Mouse (Mus musculus) heart, embryonic 10.5 days (tissue): Measurements from ENCODE around the gene Nav2. TPM values are rescaled to one million over a fixed set of nuclear protein-coding genes. Genes with fewer than 3 reads are reported as not detected.

ENCODE experiments used
- DNase-seq: peaks from one replicate; pipeline ENCODE4 v3.0.0-alpha.2; 2017; ENCODE audit warnings: low spot score
- H3K27ac ChIP-seq: fragments of 300-500 bp; sonication (generic); 2 replicates; pipeline ENCODE4 v1.5.1; 2016; ENCODE audit warnings: mild to moderate bottlenecking
- H3K27me3 ChIP-seq: fragments of 300-500 bp; sonication (generic); 2 replicates; pipeline ENCODE4 v1.6.1; 2016; ENCODE audit warnings: mild to moderate bottlenecking; ENCODE audit not compliant: poor library complexity, insufficient read depth, severe bottlenecking
- H3K36me3 ChIP-seq: fragments of 300-500 bp; sonication (generic); 2 replicates; pipeline ENCODE4 v1.6.1; 2016; ENCODE audit warnings: mild to moderate bottlenecking, moderate library complexity
- H3K4me1 ChIP-seq: fragments of 300-500 bp; sonication (generic); 2 replicates; pipeline ENCODE4 v1.6.1; 2016; ENCODE audit warnings: mild to moderate bottlenecking
- H3K4me3 ChIP-seq: fragments of 300-500 bp; sonication (generic); 2 replicates; pipeline ENCODE4 v1.5.1; 2016; ENCODE audit warnings: mild to moderate bottlenecking, moderate library complexity
- H3K9me3 ChIP-seq: fragments of 300-500 bp; sonication (generic); 2 replicates; pipeline ENCODE4 v1.6.1; 2016; ENCODE audit warnings: mild to moderate bottlenecking, moderate library complexity
- WGBS: fragments of 180-500 bp; shearing (Covaris S2); methylation state at CpG from one replicate; pipeline ENCODE4 v1.1.7; 2016; 5-methylcytosine and 5-hydroxymethylcytosine counted together
- polyA plus RNA-seq: library from polyadenylated mRNA; unstranded; fragments of >200 nt; fragmentation: Nextera tagmentation; extraction: Ambion mirVana; gene quantifications from 2 replicates; pipeline ENCODE4 v1.2.1, GENCODE M21; 2016

The Nav2 gene
- polyA plus RNA-seq, 1 experiment from 2014 or later, result 23.3 TPM

DNA sequence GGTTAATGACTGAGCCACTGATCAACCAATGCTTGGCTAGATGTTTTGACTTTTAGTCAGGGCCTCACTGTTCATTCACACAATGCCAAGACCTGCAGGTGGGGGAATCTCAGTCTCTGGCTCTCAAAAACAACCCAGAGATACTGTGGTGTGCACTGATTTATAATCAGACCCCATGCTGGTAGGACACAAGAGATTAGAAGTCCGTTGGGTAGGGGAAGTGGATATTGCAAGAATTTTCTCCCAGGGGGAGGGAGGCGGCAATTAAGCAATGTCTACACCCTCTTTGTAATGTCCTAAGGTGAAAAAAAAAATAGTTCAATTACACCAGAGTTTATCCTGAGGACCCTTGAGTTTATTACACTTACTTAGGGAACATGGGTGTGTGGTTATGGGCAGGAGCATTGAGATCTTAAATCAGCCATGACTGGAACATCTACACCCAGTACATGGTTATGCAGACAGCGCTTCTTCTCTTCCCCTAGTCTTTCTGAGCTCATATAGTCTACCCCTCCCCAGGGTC, 332.8 kb downstream of the Nav2 start:
- WGBS, result 65% methylated on average over 3 of the region's 3 CpGs
- H3K27me3 ChIP-seq, result no peaks in the 10 kb centered on the region
- no peak for DNase-seq
- H3K36me3 ChIP-seq, result no peaks in the 10 kb centered on the region
- H3K27ac ChIP-seq, result no peak overlapping the region
- H3K4me3 ChIP-seq, result no peak overlapping the region
- peaks cover 12% of the 10 kb centered on the region; the same call in 1 of the 2 replicates for H3K4me1 ChIP-seq
- H3K9me3 ChIP-seq, result no peaks in the 10 kb centered on the region

GRCm38 (mm10) chr7:49242261-49242660, 333.7 kb downstream of the Nav2 start:
- Histone ChIP-seq H3K27me3 (peaks cover 10% of the 10 kb centered on the region), H3K36me3 (no peaks in the 10 kb centered on the region), H3K27ac (no peak overlapping the region), H3K4me1 (peaks cover 14% of the 10 kb centered on the region; the same call in 1 of the 2 replicates), H3K4me3 (no peak overlapping the region), H3K9me3 (no peaks in the 10 kb centered on the region)
- 60% methylated on average over 5 of the region's 5 CpGs for WGBS
- no peak for DNase-seq

GRCm38 (mm10) chr7:49243079-49243478, 334.6 kb downstream of the Nav2 start:
- DNase-seq, result no peak
- Histone ChIP-seq H3K36me3 (no peaks in the 10 kb centered on the region), H3K27ac (no peak overlapping the region), H3K27me3 (peaks cover 18% of the 10 kb centered on the region), H3K4me3 (no peak overlapping the region), H3K9me3 (no peaks in the 10 kb centered on the region), H3K4me1 (peaks cover 21% of the 10 kb centered on the region; the same call in 1 of the 2 replicates)
- 83% methylated on average over 4 of the region's 4 CpGs for WGBS

GRCm38 (mm10) chr7:49245537-49246239, 337.2 kb downstream of the Nav2 start:
- Histone ChIP-seq H3K4me3 (peak overlapping the region; percentile 70), H3K36me3 (no peaks in the 10 kb centered on the region), H3K27me3 (peaks cover 43% of the 10 kb centered on the region), H3K4me1 (peaks cover 42% of the 10 kb centered on the region), H3K9me3 (no peaks in the 10 kb centered on the region), H3K27ac (peak overlapping the region; percentile 94)
- under 1% methylated on average over 68 of the region's 68 CpGs for WGBS
- DNase-seq, result peak; percentile 93

- DNase-seq, result peak; percentile 84
- Histone ChIP-seq H3K9me3 (no peaks in the 10 kb centered on the region), H3K27me3 (peaks cover 44% of the 10 kb centered on the region), H3K4me3 (peak overlapping the region; percentile 70), H3K36me3 (no peaks in the 10 kb centered on the region), H3K4me1 (peaks cover 42% of the 10 kb centered on the region), H3K27ac (peak overlapping the region; percentile 94)
- under 1% methylated on average over 31 of the region's 31 CpGs for WGBS
Measured at GRCm38 (mm10) chr7:49246240-49246578, 337.7 kb downstream of the Nav2 start.

GRCm38 (mm10) chr7:49246584-49247481, 338.3 kb downstream of the Nav2 start:
- H3K27ac ChIP-seq, result peak overlapping the region; percentile 94
- peaks cover 42% of the 10 kb centered on the region for H3K4me1 ChIP-seq
- H3K9me3 ChIP-seq, result no peaks in the 10 kb centered on the region
- H3K4me3 ChIP-seq, result peak overlapping the region; percentile 70
- WGBS, result 2% methylated on average over 50 of the region's 50 CpGs
- H3K36me3 ChIP-seq, result no peaks in the 10 kb centered on the region
- no peak for DNase-seq
- H3K27me3 ChIP-seq, result peaks cover 44% of the 10 kb centered on the region

GRCm38 (mm10) chr7:49247744-49248331, 339.3 kb downstream of the Nav2 start:
- peak overlapping the region; percentile 94; the same call in 1 of the 2 replicates for H3K27ac ChIP-seq
- H3K36me3 ChIP-seq, result no peaks in the 10 kb centered on the region
- no peaks in the 10 kb centered on the region for H3K9me3 ChIP-seq
- no peak for DNase-seq
- peaks cover 44% of the 10 kb centered on the region for H3K27me3 ChIP-seq
- H3K4me3 ChIP-seq, result peak overlapping the region; percentile 70
- 16% methylated on average over 8 of the region's 8 CpGs for WGBS
- peaks cover 42% of the 10 kb centered on the region for H3K4me1 ChIP-seq

DNA sequence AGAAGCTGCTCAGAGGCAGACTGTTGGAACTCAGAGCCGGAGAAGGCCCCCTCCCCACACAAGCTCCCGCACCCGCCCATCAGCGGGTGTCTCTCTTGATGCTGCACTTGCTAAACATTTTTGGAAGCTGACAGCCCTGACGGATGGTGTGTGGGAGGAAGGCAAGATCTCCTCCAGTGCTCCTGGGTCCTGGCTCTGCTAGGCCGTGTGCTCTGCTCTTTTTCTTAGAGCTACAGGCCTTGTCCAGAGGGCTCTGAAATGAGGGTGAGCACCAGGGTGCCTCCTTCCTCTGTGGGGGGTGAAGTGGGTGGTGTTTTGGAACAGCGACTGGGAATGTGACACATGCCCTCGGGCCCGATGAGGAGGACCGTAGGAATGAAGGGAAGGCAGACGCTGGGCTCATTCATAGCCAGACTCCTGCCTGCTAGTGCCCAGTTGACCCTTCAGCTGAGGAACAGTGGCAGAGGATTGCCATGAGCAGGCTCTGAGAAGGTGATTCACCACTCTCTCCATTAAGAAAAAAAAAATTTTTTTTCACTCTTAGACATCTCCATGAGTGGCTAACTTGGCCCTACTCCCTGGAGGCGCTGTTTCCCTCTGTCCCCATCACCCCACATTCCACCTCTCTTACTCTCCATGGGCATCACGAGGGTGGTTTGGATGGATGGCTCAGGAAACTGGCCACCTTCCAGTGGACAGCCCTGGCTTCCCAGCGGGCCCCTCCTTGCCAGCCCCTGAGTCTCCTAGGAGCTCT, 340.0 kb downstream of the Nav2 start:
- no peaks in the 10 kb centered on the region for H3K9me3 ChIP-seq
- peaks cover 44% of the 10 kb centered on the region for H3K27me3 ChIP-seq
- peaks cover 42% of the 10 kb centered on the region for H3K4me1 ChIP-seq
- no peaks in the 10 kb centered on the region for H3K36me3 ChIP-seq
- peak overlapping the region; percentile 25; the same call in 1 of the 2 replicates for H3K27ac ChIP-seq
- peak overlapping the region; percentile 70 for H3K4me3 ChIP-seq
- DNase-seq, result no peak
- WGBS, result 41% methylated on average over 14 of the region's 14 CpGs

- no peak for DNase-seq
- Histone ChIP-seq H3K9me3 (no peaks in the 10 kb centered on the region), H3K27ac (no peak overlapping the region), H3K4me3 (no peak overlapping the region), H3K36me3 (no peaks in the 10 kb centered on the region), H3K27me3 (peaks cover 44% of the 10 kb centered on the region), H3K4me1 (peaks cover 42% of the 10 kb centered on the region)
- 73% methylated on average over 2 of the region's 2 CpGs for WGBS
Measured at GRCm38 (mm10) chr7:49249462-49249861, 340.9 kb downstream of the Nav2 start.

- no peaks in the 10 kb centered on the region for H3K36me3 ChIP-seq
- H3K4me1 ChIP-seq, result peaks cover 42% of the 10 kb centered on the region
- DNase-seq, result peak; percentile 88
- 16% methylated on average over 9 of the region's 9 CpGs for WGBS
- no peak overlapping the region for H3K4me3 ChIP-seq
- H3K27me3 ChIP-seq, result peaks cover 44% of the 10 kb centered on the region
- H3K27ac ChIP-seq, result no peak overlapping the region
- no peaks in the 10 kb centered on the region for H3K9me3 ChIP-seq
Measured at GRCm38 (mm10) chr7:49249996-49250395, 341.5 kb downstream of the Nav2 start.

DNA sequence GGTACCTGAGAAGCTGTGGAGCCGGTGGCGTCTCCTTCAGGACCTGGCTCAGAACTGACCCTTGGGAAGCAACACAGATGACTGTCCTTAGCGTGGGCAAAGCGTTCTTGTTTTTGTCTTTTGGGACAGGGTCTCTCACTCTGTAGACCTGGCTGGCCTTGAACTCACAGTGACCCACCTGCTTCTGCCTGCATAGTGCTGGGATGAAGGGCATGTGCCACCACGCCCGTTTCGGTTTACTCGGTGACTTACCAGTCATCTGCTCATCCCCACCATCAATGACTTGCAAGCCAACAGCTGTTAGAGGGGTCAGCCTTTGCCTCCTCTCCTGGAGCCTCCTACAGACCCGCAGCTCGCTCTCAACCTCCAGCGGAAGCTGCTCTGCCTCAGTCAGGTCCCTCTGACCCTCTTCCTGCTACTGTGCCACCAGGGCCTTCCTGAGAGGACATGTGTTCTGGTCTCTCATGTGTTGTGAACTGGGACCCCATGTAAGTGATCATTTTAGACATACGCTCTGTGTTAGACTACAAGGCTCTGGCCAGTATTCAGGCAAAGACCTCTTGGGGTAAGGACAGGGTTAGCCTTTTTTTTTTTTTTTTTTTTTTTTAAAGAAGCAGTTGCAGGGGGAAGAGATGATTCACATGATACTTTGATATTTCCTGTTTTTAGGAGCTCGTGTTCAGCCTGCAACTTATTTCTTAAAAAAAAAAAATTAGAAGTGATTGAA, 342.2 kb downstream of the Nav2 start:
- Histone ChIP-seq H3K9me3 (no peaks in the 10 kb centered on the region), H3K4me3 (no peak overlapping the region), H3K27me3 (peaks cover 44% of the 10 kb centered on the region), H3K36me3 (no peaks in the 10 kb centered on the region), H3K27ac (no peak overlapping the region), H3K4me1 (peaks cover 38% of the 10 kb centered on the region)
- DNase-seq, result no peak
- WGBS, result 87% methylated on average over 13 of the region's 13 CpGs

- H3K27ac ChIP-seq, result no peak overlapping the region
- DNase-seq, result no peak
- H3K4me3 ChIP-seq, result no peak overlapping the region
- WGBS, result 65% methylated on average over 10 of the region's 10 CpGs
- H3K27me3 ChIP-seq, result peaks cover 44% of the 10 kb centered on the region
- H3K36me3 ChIP-seq, result no peaks in the 10 kb centered on the region
- no peaks in the 10 kb centered on the region for H3K9me3 ChIP-seq
- peaks cover 34% of the 10 kb centered on the region for H3K4me1 ChIP-seq
Measured at GRCm38 (mm10) chr7:49251308-49251638, 342.8 kb downstream of the Nav2 start.
